Mouse (Mus musculus): ENCODE data around the gene Ksr2.
"Not testable (repeated sequence)": the region's sequence is repeated elsewhere in the genome, so short reads cannot be mapped to it uniquely, and the experiment has no call there.

Gene Ksr2

DNA sequence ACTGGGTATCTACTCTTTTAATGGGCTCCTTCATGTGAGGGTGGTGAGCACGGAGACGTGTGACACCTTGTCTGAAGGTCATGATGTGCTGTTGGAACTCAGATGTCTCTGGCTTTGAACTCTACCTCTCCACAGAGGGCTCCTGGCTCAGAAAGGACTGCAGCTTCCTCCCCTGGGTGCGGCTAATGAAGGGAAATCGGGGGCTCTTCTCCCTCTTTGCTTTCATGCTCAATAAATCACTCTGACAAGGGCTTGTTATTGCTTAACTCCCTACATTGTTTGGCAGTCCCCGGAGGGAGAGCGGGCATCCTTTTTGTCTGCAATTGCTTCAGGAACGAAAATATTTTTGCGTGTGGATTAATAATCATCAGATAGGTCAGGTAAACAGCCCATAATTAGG lies 127.9 kb downstream of the Ksr2 start:
- no peak for DNase-seq

DNA sequence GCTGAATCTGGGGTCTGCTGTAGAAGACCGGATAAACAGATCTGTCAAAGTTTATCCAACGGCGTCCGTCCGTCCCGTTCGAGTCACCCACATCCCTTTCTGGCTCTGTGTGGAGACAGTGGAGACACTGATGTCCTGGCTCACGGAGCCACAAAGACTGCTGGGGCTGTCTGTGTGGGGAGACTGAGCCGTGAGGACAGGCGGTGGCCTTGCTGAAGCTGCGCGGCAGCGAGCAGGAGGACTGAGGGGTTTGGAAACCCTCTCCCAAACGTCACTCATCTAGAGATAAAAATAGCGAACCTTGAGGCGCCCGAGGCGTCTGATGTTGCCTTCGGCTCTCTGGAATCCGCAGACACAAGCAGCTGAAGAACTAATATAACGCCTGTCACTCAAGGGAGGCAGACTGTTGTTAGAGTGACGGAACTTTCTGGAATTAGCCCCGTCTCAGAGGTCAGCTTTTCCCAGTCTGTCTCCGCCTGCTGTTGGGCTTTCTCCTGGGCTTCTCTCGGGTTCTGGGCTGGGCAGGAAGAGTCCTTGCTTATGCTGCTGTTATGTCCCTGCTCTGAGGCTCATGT lies 133.0 kb downstream of the Ksr2 start:
- DNase-seq = no peak

DNA sequence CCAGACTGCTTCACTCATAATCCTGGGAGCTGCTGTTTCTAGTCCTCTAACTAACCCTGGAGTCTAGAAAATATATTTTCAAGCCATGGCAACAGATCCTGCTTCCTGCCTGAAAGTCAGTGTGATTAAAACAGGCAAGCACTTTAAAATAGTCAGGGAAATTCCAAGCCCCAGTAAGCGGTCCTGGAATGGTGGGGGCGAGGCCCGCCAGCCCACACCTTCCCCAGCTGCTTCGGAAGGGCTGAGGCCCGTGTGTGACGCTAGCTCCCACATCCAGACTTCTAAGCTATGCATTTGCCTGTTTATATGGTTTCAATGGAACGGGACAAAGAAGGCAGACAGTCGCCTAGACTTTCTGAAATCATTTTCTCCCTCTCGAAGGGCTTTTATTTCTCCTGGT lies 137.2 kb downstream of the Ksr2 start:
- DNase-seq = no peak

DNA sequence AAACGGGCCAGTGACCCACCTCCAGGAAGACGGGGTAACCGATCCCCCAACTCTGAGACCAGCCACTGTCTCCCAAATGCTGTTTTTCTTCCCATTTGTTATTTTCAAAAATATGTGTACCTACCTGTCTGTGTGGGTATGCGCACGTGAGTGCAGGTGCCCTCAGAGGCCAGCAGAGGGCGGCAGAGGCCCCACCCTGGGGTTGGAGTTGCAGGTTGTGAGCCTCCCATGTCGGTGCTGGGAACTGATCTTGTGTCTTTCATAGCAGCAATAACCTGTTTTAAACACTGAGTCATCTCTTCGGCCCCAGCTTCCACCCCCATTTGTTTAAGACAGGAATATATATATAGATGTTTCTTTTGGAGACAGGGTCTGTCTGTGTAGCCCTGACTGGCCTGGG lies 138.3 kb downstream of the Ksr2 start:
- DNase-seq = no peak

DNA sequence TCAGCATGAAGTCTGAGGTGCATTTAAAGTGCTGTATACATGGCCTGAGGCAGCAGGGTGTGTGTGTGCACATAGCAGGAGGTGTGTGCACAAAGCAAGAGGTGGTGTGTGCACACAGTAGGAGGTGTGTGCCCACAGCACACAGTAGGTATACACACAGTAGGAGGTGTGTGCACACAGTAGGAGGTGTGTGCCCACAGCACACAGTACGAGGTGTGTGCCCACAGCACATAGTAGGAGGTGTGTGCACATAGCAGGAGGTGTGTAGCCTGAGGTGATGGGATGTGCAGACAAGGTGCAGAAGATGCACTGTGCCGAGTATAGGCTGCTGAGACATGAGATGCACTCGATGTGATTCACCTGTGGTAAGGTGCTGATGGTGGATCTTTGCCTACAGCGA lies 140.7 kb downstream of the Ksr2 start:
- no peak for DNase-seq

DNA sequence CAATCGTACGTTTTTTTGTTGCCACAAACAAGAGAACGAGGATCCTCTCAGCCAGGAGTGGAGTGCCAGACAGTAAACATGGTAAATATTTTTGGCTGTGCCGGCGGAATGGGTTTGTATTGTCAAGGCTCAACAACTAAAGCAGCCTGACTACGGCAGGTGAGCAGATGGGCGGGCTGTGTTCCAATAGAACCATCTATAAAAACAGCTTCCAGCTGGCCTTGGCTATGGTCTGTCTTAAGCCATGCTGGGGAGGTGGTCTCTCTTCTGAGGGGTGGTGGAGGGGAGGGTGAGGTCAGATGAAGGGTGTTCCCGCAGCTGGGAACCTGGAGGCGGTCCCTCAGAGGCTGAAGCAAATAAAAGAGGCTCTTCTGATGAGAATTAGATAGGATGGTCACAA lies 142.8 kb downstream of the Ksr2 start:
- DNase-seq = peak; percentile 87

DNA sequence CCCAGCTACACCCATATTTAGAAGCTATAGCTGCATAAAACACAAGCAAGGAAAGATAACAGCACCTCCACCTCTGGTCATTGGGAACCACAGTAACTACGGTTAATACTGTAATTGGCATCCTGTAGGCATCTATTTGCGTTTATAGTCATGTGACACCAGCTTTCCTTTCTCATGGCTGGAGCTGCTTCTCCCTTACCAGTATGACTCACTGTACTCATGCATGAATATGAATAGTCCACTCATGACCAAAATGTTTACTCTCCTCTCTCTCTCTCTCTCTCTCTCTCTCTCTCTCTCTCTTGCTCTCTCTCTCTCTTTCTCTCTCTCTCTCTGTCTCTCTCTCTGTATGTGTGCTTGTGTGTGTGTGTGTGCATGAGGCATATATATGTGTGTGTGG lies 147.3 kb downstream of the Ksr2 start:
- no peak for DNase-seq

DNA sequence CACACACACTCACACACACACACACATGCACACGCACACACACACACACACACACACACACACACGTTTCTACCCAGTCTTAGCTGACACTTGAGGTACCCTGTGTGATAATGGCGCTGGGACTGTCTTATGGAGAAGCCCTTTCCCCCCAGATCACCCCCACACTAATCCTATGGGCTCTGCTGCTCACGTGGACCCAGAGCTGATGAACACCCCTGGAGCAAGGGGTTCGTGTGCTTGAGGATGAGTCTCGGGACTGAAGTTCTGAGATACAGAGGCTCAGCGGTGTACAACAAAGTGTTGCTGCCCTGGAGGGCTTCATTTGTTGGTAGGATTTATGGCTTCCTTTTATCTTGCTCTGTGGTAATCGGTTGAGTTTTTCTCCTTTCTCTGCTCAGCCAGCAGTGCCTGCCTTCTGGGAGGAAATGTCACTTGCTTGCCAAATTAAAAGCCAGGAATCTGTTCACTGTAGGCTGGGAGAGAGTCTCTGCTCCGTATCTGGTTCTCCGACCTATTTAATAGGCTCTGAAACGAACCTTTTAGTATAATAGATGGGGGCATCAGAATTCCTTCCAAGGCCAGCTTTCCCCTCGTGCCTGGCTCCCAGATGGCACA lies 152.4 kb downstream of the Ksr2 start:
- DNase-seq = no peak

DNA sequence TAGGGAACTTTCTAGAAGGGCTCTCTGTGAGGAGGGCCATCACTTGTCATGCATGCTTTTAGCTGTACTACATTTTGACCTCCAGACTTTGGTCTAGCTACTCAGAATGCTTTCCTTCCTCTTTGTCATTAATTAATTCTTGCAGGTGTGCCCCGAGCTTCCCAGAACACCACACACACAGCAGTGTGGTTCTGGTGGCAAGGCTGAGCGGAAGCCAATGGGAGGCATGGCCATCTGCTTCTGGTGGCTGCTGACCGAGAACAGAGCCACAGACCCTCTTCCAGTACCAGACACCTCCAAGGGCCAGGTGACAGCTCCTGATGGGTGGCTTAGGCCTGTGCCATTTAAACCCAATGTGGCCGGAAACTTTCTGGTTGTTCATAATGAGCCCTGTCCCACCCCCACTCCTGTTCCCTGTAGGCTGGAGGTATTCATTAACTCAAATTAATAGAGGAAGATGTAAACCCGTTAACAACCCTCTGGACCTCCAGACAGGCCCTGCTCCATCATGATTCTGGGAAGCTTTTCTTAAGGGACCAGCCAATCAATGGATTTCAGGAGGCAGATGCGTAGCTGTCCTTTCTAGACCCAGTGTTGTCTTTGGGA lies 155.5 kb downstream of the Ksr2 start:
- DNase-seq = peak; percentile 93

DNA sequence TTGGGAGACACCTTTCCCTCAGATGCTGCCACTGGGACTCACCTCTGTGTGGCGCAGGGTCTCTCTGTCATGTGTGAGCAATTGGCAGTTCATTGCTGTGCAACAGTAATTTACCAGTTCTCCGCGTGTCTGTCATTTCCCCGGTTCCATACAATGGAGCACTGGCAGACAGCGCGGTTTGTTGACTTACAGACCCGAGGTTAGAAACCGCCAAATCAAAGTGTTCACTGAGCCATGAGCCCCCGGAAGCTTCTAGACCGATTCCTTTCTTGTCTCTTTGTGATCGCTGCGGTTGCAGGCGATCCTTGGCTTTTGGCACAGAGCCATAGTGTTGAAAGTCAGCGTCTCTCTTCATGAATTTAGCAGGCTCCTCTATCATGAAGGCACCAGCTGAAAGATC lies 158.6 kb downstream of the Ksr2 start:
- peak; percentile 35 for DNase-seq

DNA sequence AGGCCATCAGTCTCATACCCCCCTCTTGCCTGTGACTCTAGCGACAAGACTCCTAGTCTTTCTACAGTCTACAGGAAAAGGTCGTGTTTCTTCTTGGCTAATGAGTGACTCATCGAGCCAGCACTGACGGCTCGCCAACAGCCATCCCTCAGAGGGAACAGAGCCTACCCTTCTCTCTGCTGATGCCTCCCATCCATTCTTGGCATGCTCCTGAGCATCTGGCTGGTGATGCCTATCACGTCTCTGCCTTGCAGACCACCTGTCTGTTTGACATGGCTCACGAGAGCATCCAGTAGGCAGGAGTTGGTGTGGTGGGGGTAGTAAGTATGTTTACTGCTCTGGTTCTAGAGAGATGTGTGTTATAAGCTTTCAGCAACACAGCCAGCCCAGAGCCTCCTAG lies 161.1 kb downstream of the Ksr2 start:
- peak; percentile 37 for DNase-seq

DNA sequence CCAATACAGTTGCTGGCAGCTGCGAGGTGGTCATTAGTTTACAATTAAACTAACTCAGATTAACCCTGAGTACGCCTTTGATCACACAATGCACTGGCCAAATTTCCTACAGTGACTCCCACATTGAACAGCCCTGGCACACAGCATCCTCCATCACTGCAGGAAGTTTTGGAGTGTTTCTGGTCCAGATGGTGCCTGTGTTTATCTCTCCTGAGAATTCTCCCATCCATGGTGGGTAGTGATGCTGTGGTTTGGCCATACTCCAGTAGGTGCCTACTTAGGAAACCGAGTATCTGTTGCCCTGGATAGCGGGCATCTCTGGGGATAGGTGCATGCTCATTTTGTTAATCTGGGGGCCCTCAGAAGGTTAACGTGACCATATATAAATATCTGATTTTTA lies 163.8 kb downstream of the Ksr2 start:
- no peak for DNase-seq

DNA sequence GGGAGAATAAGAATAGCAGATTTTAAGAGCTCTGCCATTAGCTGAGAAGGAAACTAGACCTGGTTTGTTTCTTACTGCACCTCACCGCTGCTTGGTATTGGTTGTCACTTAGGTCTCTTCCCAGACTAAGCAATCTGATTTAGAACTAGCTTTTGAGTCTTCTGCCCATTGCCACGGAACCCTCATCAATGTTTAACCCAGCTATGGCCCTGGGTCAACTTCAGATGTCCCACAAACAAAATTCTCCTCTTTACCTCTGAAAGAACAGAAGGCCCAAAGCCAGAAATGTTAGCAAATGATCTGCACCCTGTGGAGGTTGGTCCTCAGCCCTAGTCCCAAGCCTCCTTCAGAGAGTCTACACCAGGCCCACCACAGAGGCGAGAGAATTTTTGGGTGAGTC lies 167.9 kb downstream of the Ksr2 start:
- DNase-seq = no peak

DNA sequence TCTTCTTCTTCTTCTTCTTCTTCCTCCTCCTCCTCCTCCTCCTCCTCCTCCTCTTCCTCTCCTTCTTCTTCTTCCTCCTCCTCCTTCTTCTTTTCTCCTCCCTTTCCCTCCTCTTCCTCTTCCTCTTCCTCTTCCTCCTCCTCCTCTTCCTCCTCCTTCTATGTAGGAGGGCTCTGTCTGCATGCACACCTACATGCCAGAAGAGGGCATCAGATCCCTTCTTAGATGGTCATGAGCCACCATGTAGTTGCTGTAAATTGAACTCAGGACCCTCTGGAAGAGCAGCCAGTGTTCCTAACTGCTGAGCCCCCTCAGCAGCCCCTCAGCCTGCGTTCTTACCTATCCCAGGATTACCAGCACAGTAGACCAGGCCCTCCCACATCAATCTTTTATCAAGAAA lies 170.6 kb downstream of the Ksr2 start:
- DNase-seq = no peak

DNA sequence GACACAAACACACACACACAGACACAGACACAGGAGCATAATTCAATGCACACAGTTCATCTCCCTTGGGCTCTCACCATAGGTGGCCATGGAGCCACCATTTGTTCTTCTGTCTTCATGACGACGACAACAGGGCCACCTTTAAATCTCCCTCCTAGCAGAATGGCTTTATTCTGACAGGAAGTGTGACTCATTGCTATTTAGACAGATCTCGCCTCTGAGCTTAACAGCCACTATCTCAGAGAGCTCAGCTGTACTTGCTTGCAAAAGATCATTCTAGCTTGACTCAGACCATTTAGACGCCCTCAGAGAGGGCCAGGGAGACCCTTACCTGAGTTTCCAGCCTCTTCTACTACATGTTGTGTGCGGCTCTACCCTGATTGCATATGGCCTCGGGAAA lies 175.5 kb downstream of the Ksr2 start:
- DNase-seq = no peak

DNA sequence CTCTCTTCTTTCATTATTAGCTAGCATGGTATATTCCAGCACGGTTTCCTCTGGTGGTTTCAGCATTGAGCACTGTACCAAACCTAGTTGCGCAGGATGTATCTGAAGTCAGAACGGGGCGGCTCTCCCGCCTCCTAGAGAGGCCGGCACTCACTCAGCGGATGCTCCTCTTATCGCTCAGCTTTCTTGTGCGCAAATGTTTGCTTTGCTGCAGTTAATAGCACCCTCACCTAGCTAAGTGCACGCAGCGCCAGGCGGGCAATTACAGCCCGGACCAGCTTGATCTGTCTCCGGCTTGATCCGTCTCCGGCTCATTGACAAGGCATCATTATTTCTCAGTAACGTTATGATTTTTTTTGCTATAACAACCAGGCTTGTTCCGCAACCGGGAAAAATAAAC lies 179.5 kb downstream of the Ksr2 start:
- DNase-seq = no peak

DNA sequence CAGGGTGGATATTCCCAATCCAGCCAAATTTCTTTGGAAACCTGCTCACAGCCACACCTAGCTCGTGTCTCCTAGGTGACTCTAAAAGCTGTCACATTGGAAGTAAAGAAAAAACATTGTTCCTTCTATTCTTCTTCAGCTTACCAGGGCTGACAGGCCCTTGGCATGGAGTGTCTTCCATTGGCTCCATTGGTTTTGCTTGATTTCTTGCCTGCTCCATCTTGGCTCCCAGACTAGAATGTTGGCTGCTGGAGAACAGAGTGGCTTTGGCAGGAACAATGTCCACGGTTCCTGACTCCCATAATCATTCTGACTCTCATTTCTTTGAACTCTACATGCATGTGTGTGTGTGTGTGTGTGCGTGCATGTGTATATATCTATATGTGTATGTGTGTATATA lies 183.0 kb downstream of the Ksr2 start:
- DNase-seq = no peak

DNA sequence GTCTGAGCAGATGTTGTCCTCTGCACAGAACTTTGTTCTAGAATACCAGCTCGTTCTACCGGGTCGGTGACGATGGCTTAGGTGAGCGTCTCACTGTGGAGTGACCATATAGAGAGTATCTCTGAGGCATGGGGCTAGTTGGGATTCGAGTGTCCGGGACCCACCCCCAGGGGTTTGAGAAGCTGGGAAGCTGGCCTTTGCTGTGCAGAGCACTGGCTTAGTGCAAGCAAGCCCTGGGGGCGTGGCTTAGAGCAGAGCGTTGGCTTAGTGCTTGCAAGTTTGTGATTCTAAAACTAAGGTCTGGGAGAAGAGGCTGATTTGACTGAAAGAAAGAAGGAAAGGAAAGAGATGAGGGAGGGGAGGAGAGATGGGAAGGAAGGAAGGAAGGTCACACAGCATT lies 188.2 kb downstream of the Ksr2 start:
- no peak for DNase-seq

DNA sequence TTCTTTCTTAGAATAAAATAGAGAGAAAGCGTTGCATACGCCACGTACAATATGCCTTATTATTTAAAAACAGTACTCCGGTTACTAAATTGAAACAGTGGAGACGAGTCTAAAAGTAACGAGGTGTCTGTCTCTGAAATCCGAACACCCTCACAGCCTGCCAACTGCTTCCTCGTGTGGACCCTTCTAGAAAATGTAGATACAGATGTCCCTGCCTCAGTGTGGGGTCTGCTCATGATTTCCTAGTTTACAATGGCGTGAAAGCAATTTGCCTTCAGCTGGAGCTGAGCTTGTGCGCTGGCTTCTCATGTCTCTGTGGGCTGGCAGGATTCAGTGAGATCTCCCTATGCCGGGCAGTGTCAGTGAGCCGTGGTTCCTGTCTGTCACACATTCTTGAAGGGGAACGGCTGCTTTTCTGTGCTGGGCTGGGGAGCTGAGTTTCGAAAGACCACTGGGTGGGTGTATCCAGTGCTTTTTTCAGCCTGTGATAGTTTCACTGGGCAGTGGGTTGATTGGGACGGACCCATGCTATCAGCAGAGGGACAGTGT lies 194.0 kb downstream of the Ksr2 start:
- DNase-seq = no peak

DNA sequence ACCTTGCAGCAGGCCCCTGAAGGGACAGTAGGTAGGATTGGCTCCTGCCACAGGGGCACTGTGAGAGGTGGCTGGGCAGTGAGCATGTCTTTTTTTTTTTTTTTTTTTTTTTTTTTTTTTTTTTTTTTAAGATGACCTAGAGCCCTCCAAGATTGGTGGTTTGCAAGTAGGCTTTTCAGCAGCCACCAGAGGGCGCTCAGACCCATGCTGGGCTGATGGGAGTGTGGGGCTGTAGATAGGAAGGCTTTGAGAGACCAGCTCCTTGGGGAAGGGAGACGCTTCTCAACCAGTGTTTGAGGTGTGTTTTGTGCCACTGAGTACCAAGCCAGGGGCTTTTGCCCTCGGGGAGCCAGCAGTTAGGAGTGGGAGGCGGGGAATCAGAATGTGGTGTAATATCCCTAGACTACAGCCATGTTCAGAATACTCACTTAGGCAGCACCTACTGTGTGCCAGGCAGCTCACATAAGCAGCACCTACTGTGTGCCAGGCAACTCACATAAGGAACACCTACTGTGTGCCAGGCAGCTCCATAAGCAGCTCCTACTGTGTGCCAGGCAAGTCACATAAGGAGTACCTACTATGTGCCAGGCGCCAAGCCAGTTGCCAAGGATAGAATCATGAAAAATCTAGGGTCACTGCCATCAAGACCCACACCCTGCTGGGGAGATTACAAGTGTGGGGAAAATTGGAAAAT lies 200.7 kb downstream of the Ksr2 start:
- peak; percentile 52 for DNase-seq

DNA sequence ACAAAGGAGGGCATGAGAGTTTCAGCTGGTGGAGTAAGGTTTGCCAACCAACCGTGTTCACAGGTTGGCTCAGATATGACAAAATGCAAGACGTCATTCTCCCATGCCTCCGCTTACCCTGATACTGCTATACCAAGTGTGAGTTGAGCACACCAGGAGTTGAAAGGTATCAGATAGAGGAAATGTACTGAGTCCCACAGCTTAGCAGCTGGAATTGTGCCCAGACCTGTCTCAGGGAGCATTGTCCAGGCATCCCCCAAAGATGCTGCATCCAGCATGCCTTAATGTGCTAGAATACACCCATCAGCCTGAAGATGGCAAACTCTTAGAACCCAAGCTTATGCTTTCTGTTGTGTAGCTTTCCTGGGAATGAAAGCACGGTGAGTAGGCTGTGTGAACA lies 206.5 kb downstream of the Ksr2 start:
- no peak for DNase-seq

DNA sequence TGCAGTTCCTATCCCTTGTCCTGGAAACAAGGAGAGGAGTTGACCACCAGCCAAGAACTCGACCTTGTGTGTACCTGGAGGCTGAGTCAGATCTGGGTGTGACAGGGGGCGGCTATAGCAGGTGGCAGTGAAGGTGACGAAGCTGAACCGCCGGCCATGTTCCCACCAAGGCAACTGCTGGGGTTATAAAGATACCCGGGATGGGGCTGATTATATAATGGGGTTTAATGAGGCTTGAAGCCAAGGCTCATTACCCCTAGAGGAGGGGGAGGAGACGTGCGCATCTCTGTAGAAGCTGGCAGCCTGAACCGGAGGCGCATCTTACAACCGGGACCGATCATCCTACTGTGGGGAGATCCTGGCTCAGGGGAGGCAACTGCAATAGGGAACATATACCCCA lies 208.4 kb downstream of the Ksr2 start:
- peak; percentile 49 for DNase-seq

DNA sequence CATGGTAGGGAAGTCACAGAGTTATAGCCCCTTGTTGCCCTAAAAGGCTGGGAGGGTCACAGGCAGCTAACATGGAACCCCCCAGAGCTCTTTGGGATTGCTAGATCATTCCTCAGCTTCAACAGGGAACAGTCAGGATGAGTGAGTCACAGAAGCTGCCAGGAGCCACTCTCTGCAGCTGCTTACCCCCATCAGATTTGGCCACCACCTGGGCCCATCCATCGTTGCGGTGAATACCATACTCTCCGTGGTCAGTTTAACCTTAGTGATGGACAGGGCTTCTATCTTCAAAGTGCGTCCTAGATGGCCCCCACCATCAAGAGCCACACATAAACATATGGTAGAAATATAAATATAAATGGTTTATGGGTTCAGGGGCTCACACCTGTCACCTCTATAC lies 209.4 kb downstream of the Ksr2 start:
- not testable (repeated sequence) for DNase-seq

DNA sequence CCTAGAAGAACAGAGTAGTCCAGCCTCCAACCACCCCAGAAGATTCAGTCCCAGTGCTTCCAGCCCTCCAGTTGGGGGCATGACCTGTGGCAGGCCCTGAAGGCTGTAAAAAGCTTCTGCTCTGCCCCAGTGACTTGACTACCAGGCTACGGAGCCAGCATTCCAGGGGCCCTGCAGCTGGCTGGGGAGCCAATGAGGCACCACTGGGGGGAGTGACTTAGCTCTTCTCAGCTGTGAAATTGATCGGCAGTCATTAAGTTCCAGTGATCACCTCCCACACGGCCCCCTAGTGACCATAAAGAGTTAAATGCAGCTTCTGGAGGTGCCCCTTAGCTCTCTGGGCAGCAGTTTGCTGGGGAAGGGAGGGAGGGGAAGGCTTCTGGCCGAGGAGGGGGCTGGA lies 213.1 kb downstream of the Ksr2 start:
- DNase-seq = no peak

All from cerebellum, adult 9-11 months (tissue).